Mouse (Mus musculus) c-Kit-negative CD71-positive TER-119-positive erythroid progenitor cells, embryonic 14.5 days (primary cell): ENCODE results near the gene Pin4.
A peak's percentile ranks its signal among the peaks of the same experiment; 100 is the strongest.
"Not testable (repeated sequence)": the region's sequence is repeated elsewhere in the genome, so short reads cannot be mapped to it uniquely, and the experiment has no call there.

ENCODE experiments used
- DNase-seq: peaks from one replicate; pipeline ENCODE4 v3.0.0-alpha.2; 2013; ENCODE audit warnings: low read depth, low spot score

The Pin4 gene

DNA sequence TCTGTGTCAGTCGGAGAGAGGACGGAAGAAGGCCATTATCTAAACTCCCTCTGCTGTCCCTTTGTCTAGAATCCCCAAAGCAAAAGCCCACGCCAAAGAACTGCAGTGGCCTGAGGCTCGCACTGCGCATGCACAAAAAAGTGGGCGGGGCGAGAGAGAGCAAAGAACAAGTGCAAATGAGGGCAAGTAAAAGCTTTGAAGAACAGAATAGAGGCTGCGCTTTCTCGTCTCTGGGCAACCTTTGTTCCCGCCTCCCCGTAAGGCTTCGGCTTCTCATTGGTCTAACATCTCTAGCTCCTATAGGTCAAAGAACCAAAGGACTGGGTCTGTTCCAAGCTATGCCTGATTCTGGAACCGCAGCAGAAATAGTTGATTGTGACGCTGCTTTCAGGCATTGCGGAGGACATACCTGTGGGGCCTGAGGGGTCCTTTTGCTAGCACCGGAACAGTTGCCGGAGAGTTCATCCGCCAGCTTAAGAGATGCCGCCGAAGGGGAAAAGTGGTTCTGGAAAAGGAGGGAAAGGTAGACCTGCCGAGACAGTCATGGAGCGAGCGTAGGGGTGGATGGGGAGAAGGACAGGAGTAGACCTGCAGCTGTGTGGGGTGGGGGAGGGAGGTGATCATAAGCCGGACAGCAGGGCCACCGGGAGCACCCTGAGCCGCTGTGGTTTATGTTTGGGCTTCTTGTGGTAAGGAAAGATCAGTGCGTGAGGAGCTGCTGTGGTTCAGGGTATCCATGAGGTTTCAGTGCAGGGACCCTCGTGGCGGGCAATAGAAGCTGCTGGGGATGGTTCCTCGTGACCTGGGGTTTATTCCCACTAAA is at the start of gene Pin4:
Pin4 (plus strand) TSS at position 406 of the 823 bp plus-strand sequence.
- DNase-seq, result peak; percentile 89

DNA sequence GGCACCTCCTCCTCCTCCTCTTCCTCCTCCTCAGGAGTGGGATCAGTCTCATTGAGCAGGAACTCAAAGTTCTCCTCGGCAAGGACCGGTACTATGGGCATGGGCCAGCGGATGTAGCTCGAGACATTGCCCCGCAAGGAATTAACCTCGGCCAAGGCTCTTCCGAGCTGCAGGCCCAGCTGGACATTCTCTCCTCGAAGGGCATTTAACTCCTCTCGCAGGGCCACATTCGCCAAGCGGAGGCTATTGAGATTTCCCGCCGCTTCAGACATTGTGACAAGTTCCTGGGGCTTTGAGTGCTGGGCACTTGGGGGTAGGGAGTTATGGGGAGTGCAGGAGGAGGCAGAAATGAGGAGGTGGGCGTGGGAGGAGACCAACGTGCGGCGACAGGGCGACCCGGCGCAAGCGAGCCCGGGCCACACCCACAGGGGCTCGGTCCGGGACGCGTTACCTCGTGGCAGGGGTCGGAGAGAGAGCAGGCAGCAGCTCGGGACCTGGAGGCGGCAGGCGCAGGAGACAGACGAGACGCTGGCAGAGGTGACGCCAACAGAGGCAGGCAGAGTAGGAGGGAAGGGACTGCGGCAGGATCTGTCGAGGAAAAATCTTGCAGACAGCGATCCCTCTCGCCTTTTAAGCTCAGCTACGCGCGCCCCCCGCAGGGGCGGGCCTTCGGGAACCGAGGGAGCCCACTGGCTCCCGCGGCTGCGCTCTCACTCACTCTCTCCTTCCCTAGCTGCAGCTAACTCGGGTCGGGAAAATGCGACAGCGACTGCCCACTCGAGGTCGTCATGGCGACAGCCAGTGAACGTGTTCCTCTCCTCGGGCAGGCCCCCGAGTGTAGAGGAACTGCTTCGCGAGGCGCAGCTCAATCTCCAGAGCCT is 48.4 kb upstream of the Pin4 start, which contains the start of gene Rtl5:
Rtl5 (minus strand) TSS at position 714 of the 881 bp plus-strand sequence.
- DNase-seq, result no peak

DNA sequence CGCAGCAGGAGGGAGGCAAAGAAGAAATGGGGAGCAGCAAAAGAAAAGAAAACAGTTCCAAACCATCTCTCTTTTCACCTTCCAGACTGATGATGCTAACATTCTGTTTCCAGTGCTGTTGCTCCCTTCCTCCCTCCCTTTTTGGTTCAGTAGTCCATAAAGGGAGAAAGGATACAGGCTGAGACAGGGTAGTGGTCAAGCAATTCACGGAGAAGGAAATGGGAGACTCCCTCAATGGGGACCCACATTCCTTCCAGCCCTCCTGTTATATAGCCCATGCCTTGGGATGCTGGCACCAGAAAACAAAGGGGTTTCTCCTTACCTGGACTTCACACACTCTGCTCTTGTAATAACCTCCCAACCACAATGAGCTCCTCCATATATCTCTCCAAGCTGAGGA is 47.7 kb upstream of the Pin4 start:
- no peak for DNase-seq

DNA sequence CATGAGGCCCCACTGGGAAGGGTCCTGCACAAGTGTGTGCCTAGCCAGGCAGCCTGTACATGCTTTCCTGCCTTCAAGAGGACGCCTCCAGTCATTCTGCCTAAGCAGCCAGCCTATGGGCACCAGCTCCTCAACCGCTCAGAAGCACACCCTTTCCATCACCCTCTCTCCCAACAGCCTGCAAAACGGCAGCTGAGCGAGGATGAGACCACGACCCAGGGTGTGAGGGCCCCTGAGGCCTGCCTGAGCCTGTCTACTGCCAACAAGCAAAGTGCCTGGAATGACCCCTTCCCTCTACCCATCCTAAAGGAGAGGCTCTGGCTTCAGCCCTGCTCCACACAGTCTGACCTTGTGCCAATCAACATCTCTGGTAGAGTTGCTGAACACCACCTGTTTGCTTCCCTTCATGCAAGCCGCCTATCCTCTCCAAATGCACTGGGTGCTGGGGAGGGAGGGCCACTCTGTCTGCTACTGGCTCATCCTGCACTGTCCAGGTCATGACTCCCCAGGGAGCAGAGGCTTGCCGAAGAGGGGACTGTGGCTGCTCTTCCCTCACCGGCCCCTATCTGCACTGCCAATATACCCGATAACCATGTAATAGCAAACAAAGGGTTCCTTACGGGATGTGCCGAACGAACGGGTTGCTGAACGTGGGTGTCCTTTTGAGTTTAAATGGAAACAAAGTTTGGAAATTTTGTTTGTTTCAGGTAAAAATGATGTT is 45.5 kb upstream of the Pin4 start:
- no peak for DNase-seq

DNA sequence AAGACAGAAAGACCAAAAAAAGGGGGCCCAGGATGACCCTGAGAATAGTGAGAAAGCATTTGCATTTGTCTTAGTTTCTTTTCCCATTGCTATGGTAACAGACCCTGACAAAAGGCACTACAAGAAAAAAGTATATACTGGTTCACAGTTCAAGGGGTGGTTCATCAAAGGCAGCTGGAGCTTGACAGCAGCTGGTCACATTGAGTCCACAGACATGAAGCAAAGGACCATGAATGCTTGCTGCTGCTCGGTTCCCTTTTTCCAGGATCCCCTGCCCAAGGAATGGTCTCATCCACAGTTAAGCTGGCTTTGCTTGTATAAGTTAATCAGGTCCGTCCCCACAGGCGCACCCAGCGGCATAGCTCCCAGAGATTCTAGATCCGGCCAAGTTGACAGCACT is 44.8 kb upstream of the Pin4 start:
- DNase-seq, result no peak

DNA sequence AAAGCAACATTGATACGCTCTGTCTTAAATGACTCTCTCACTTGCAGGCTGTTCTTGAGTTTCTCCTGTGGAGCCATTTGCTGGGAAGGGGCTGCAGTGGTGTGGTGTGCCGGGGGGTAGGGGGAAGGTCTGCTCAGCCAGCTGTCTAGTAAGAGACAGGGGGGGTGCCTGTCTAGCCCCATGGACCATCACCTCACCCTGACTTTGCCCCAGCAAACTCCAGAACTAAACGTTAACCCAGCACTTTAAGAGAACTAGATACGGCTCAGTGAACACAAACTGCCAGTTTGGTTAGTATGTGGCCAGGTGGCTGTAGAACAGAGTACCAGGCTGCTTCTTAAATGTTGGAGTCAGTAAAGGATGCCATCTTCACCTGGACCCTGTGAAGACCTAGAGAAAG is 44.1 kb upstream of the Pin4 start:
- no peak for DNase-seq

DNA sequence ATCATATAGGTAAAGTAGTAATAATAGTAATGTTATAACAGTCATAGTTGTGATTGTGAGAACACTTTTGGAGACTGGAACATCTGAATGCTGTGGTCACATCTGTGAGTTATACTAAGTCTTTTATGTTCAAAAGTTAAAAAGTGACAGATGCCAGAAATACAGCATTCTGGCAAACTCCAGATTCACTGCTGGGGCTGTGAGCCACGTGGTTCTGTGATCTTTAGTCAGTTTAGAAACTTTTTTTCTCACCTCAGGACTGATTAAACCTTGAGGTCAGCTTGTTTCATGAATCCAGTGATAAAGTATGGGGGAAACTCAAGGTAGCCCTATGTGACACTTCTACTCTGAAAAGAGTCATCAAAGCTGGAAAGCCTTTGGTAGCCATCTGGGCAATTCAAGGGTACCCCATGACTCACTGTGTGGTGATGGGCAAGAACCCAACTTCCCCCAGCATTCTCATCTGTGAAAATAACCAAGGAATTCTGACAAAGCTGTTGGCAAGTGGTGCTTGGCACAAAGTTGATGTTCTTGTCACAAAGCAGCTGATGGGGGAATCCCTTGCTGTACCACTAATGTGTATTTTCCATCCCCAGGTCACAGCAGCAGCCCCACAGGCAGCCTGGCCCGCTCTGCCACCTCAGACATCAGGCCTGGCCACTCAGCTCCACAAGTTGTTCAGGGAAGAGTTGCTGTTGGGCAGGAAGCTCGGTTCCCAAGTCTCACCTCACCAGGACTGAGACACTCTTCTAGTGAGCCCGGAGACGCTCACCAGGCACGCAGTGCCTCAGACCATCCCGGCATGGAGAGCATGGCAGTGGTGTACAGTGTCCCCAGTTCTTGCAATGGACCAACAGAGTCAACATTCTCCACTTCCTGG is 42.1 kb upstream of the Pin4 start:
- DNase-seq, result no peak

DNA sequence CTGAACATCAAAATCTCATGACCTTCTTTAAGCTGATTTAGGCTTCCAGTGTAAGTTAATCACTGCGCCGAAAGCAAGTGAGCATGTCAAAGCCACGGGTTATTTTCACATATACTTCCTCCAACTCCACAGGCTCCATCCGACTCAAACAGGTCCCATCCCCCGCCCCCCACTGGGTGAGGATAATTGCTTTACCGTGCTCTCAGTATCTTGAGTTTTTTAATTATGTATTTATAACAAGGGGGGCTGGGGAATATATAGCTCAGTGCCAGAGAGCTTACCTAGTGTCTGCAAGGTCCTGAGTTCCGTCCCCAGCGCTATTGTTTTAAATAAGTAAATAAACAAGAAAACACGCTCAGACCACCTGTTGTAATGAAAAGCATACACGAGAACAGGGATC is 38.2 kb upstream of the Pin4 start:
- DNase-seq, result no peak

DNA sequence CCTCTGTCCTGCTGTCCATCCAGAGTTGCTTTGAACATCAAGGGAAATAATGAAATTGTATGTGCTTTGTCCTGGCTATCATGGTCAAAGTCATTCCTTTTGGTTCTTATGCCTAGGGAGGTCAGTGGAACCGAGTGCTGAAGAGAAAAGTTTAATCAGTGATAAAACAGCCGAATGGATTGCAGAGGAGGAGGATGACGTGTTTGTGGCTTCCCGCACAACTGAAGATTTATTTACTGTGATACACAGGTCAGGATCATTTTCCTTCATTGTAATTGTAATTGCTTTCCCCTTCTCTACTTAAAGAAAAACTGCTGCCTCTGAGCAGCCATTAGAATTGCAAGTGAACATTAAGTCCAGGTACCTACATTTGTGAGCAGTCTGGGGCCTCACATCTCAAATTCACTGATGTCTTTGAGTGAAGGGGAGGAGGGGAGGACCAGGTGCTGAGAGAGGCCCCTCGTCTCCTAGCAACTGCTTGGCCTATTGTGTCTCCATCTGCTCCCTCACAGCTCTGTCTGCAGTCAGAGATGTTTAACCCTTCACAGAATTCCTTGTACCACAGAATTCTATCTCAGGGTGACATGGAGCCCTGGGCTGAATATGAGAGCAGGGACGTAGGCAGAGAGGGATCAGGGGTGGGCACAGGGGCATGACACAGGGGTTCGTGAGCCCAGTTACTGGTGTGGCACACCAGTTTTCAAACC is 37.5 kb upstream of the Pin4 start:
- no peak for DNase-seq

DNA sequence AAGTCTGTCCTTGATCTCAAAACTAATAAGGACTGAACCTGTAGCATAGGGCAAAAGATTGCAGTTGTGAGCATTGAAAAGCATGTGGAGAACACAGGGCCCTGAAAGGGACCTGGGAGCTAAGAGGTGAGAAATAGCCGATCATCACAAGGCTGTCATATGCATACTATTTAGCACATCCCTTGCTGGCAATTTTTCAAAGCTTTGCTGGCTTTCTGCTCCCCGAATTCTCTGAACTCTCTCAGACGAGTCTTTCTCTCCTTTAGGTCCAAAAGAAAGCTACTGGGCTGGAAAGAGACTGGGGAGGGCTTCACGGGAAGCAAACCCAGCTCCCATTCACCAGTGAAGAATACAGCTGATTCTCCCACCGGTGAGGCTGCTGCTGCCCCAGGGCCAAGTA is 36.9 kb upstream of the Pin4 start:
- DNase-seq, result no peak

DNA sequence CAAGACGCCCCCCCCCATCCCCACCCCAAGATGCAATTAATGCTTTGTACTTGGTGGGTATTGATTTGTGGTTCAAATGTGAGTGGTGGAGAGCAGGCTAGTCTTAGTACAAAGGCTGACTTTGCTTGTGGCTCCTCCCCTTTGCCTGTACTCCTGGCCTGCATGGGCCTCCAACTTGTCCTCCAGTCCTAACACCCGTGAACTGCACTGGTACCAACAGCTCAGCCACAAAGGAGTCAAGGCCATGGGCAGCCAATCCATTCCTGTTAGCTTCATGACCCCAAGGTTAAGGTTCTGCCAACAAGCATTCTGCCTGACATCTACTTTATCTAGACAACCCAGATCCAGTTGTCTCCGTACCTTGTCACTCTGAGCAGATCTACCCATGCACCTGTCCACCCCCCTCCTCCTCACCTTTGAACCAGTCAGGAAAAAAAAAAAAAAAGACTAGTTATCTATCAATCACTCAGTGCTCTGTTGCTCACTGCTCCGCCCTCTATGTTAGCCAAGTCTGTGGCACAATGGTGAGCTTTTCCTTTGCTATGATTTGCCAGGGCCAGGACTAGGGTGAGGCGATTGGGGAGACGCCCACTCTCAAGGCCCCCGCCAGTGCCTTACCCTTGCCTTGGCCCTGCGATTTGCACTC is 33.3 kb upstream of the Pin4 start:
- DNase-seq, result no peak

DNA sequence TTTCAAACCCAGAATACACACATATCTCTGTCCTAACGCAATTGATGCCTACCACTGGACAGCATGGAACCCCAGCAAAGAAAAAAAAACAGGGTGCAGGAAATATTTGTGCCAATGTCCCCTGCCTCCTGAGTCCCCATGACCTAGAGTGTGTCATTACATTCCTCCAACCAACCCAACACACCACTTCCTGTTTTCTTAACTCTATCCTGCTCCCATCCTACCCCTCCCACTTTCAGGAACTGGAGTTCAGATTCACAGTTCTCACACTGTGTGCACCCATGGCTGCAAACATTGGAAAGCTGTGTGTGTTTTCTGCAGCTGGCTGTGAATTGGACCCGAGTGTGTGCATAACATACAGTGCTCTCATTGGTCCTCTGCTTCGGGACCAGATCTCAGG is 28.6 kb upstream of the Pin4 start:
- no peak for DNase-seq

DNA sequence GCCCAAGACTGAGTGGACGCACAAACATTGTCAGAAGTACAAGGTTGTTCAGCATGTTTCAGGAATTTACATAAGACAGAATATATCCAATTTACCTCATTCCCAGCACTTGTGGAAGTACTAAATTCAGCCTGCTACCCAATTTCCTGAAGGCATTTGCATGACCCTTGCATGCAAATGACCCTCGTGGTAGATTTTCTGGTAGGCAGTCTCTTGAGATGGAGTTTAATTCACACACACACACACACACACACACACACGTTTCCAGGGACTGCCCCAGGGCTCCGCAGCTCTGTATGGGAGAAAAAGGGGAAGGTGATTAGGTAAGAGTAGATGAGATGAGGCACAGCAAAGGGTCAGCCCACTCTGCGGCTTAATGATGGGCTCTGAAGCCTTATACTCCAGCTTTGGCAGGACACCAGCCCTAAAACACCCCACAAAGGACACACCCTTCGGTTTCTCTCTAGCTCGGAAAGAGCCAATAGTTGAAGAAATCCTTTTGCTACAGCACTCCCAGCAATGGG is 24.8 kb upstream of the Pin4 start:
- no peak for DNase-seq

DNA sequence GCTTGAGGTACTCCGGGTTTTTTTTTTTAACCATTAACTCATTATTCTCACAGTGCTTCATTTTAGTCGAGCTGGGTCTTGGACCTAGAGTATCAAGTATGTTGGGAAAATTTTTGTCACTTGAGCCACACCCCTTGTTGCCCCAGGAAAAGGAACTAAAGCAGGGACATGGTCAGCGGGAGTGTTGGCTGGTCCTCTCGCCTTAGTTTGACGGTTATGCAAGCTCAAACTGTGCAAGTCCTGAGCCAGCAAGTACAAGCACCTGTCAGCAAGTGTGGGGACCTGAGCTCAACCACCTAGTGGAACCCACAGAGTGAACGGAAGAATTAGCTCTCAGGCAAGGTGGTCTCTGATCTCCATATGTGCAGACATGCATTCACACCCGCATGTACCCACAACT is 17.4 kb upstream of the Pin4 start:
- DNase-seq, result no peak

DNA sequence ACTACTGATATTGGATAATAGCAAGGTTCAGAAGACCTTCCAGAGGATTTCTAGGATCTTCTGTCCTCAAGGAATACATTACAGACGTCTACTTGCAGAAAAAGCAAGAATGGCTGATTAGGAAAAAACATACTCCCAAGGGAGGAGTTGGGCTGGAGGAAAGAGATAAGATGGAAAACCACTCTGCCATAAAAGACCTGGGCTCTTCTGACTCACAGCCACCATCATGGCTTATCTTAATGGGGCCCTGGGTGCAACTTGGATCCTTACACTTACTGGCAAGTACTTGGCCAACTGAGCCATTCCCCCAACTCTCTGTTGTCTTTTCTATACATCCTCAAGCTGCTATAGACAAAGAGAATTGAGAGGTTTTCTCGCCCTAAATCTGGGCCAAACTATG is 15.4 kb upstream of the Pin4 start:
- not testable (repeated sequence) for DNase-seq

DNA sequence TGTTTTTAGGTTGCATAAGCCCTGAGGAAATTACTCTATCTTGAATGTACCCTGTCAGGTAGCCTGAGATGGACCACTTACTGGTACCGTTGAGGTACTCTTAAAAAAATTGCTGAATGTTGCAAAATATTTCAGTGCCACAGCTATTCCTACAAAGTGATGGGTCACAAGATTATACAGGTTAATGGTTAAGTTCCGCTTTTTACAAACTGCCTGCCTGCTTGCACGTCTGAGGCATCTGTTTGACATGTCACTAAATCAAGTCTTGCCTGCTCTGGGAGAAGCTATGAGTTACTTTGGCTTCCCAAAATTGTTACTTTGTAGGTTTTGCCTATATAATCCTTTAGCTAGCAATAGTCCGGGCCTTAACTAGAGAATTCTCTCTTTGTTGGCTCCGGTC is 9.9 kb upstream of the Pin4 start:
- not testable (repeated sequence) for DNase-seq

DNA sequence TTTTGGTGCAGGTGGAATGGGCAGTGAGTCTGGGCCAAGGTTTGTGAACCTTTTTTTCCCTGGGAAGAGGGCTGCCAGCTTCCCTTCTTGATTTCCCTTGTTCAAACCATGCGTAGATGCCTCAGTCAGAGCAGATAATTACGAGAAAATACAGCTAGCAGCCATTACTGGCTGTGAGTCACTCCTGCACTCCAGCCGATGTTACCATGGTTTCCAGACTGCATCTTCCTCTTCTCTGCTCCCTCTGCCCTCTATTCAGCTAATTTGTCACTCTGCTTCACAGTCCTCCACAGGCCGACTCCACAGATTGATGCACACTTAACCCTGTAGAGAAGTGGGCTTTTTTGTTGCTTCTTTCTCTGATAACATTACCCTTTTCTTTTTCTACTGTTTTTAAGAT is 3.6 kb upstream of the Pin4 start:
- DNase-seq, result no peak

DNA sequence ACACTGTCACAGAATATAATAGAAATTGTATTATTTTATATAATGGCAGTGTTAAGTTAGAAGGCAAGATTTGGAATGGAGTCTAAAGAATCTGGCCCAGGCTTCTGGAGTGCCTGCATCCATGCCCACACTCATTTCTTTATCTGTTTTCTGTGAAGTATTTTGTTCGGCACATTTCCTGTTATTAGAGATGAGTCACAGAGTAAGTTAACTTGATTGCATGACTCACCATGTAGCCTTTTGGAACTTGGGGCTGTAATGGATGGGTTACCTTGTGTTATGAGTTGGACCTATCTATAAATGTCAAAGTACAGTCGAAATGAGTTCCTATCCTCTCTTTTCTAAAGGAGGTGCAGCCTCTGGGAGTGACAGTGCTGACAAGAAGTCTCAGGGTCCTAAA is 2.1 kb downstream of the Pin4 start:
- no peak for DNase-seq

DNA sequence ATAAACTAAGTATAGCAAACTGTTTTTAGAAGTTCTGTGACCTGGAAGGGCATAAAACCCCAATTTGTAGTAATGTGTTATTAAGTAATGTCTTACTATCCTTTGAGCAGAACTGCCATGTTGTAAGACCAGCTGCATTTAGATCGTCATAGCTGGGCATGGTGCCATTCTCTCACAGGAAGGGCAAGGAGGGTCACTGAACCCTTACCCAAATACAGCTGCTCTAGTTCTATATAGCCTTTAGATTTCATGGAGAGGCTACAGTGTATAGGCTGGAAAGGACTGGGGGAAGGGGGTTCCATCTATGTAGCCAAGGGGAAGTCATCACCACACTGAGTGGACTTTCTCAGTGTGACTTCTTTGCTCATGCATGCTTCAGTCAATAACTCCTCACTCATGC is 21.9 kb downstream of the Pin4 start:
- no peak for DNase-seq
